Mouse (Mus musculus) cortical plate, adult 2 months (tissue): Measurements from ENCODE around the gene Hnrnpa0.

ENCODE experiments used
- CTCF ChIP-seq: fragments of 200-500 bp; IDR thresholded peaks from 2 replicates; pipeline ENCODE4 v1.5.1; 2011; ENCODE audit warnings: mild to moderate bottlenecking, control low read depth, low read length; ENCODE audit not compliant: insufficient read depth; ENCODE audit errors: extremely low read depth
- POLR2A ChIP-seq: fragments of 200-500 bp; IDR thresholded peaks from 2 replicates; pipeline ENCODE4 v1.6.1; 2011; ENCODE audit warnings: mild to moderate bottlenecking, low read length, control low read depth; ENCODE audit not compliant: insufficient read depth; ENCODE audit errors: extremely low read depth

- no peak for TF ChIP-seq CTCF
- no peak for TF ChIP-seq POLR2A
Measured at GRCm38 (mm10) chr13:58157036-58157435, 28.7 kb upstream of the Hnrnpa0 start.
